Mouse (Mus musculus): Measurements from ENCODE around the gene Zfp708. TPM values are rescaled to one million over a fixed set of nuclear protein-coding genes. Genes with fewer than 3 reads are reported as not detected.

Zfp708 gene
- 6.9 and 7.1 TPM in 2 replicates for polyA plus RNA-seq (2012; rRNA removed)

DNA sequence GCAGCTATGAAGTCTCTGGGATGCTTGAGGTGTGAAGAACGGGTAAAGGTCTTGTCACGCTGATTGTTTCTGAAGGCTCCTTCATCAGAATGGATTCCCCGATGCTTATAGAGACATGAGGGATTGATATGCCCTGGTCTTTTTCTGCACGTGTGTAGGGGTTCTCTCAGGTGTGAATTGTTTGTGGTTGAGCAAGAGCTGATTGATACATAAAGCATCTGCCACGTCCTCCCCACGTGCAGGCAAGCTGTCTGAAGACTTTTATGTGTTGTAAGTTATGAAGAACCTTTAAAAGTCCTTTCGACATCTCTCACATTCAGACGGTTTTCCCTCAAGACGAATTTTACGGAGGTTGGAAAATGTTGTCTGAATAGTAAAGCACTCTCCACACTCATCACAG lies at the start of gene Zfp708:
Gene Zfp708, minus strand, starts transcription at position 101 of the 400 bp plus-strand sequence.

DNA sequence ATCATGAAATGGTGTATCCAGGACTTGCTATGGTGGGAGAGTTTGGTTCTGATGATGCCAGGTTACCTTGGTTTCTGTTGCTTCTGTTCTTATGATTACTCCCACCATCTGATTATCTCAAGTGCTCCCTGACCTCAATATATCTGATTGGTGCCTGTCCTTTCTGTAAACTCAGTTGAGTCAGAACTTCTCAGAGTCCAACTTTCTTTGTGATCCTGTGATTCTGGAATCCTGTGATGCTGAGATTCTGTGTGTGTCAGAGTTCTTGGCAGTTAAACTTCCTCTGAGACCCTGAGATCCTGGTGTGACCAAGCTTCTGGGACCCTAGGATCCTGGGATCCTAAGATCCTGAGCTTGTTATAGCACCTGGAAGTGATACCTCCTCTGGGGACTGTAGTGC lies 23.6 kb upstream of the Zfp708 start, which contains the start of gene Zfp759:
Gene Zfp759, plus strand, starts transcription at position 301 of the 400 bp plus-strand sequence.

DNA sequence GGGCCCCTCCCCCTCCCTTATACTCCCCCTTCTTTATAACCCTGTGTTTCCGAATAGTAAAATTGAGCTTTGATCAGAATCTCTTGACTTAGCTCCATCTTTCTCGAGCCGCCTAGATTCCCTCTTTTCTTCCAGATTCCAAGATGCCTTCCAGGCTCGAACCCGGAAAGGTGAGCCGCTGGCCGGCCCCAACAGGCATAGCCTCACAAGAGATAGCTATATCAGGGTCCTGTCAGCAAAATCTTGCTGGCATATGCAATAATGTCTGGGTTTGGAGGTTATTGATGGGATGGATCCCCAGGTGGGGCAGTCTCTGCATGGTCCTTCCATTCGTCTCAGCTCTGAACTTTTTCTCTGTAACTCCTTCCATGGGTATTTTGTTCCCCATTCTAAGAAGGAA lies 18.4 kb upstream of the Zfp708 start, which contains the start of gene Rslcan18:
Gene Rslcan18, minus strand, starts transcription at position 101 of the 400 bp plus-strand sequence.

DNA sequence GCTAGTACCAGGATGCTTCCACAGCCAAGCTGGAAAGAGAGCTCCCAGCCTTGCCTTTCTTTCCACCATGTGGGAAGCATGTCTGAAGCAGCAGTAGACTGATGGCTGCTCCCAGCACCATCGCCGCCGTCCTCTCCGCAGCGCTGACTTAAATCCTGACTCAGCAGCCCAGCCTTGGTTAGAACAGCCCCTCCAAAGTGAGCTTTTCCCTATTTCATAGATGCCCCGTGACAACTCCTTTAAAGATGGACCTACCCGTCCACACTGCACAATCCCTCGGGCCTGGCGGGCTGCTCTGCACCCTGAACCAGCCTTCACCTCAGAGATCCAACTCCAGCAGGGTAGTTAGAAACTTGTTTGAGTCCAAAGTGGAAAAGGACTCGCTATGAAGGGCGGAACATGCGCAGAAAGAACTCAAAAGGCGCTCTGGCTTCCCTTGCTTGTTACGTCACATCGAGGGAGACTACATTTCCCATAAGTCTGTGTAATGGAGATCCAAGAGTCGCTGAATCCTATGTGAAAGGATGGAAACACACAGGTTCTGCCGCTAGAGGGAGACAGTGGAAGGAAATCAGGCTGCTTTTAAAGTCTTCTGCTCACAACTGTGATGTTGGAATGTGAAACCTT lies 10.5 kb upstream of the Zfp708 start, which contains the start of gene Gm28557:
Gene Gm28557, minus strand, starts transcription at position 411 of the 627 bp plus-strand sequence.

DNA sequence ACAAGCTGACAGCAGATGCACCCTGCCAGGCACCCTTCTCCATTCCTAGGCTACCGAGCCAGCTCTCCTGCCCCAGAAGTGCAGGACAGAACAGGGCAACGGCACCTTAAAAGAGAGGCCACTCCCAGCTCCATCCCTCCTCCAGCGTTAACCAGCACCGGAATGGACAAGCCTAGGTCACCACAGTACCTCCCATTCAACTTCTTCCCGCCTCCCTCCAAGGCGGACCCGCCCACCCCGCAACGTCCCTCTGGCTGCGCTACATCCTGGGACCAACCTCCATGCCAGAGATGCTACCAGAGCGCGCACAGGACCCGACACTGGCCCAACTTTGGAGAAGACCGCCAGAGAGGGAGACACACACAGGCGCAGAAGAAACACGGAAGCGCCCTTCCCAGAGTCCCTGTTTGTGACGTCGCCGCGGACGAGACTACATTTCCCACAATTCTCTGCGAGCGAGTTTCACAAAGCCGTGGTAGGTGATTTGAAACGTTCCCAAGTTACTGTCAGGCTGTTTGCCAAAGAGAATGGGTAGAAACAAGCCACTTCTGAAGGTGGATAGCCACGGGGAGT lies 36.9 kb downstream of the Zfp708 start, which contains the start of gene Zfp712:
Gene Zfp712, minus strand, starts transcription at position 385 of the 573 bp plus-strand sequence.

Other genes starting within 250 kb of the Zfp708 start
- gene Gm10767, start 193.1 kb downstream of the Zfp708 start, polyA plus RNA-seq (2012; rRNA removed) = 4.0 and 4.1 TPM in 2 replicates
- gene Zfp712, start 36.8 kb downstream of the Zfp708 start, polyA plus RNA-seq (2012; rRNA removed) = 3.9 and 4.0 TPM in 2 replicates
- gene Gm28557, start 10.6 kb upstream of the Zfp708 start, polyA plus RNA-seq (2012; rRNA removed) = 1.4 and 1.7 TPM in 2 replicates
- 0.04 and 0.11 TPM in 2 replicates for gene Rslcan18, start 18.3 kb upstream of the Zfp708 start, polyA plus RNA-seq (2012; rRNA removed)
- gene Zfp759, start 23.7 kb upstream of the Zfp708 start, polyA plus RNA-seq (2012; rRNA removed) = 3.8 and 4.1 TPM in 2 replicates
- 4.7 and 5.2 TPM in 2 replicates for gene Rsl1, start 75.2 kb upstream of the Zfp708 start, polyA plus RNA-seq (2012; rRNA removed)
- gene Zfp455, start 96.5 kb upstream of the Zfp708 start, polyA plus RNA-seq (2012; rRNA removed) = 2.0 TPM in 2 replicates
- 3.8 and 4.3 TPM in 2 replicates for gene Zfp458, start 180.5 kb upstream of the Zfp708 start, polyA plus RNA-seq (2012; rRNA removed)
- 1.9 and 2.0 TPM in 2 replicates for gene Zfp457, start 208.5 kb upstream of the Zfp708 start, polyA plus RNA-seq (2012; rRNA removed)
- gene Zfp595, start 234.6 kb upstream of the Zfp708 start, polyA plus RNA-seq (2012; rRNA removed) = 2.2 and 2.3 TPM in 2 replicates

Data from central nervous system, embryonic 18 days (tissue).